Mouse (Mus musculus): ENCODE measurements around the gene Igsf9. TPM values are rescaled to one million over a fixed set of nuclear protein-coding genes. Genes with fewer than 3 reads are reported as not detected.

Igsf9 gene
- total RNA-seq, 2 experiments from 2014 or later = 0.10 TPM; not detected in 1

GRCm38 (mm10) chr1:172463387-172464333 is 17.9 kb upstream of the Igsf9 start:
- ATAC-seq (replicated peaks; ENCODE audit: poor library complexity) = peak; percentile 70

GRCm38 (mm10) chr1:172468301-172468877 is 13.2 kb upstream of the Igsf9 start:
- no peak for ATAC-seq (replicated peaks; ENCODE audit: poor library complexity)

- ATAC-seq (replicated peaks; ENCODE audit: poor library complexity) = no peak
Measured at GRCm38 (mm10) chr1:172469373-172469772, 12.2 kb upstream of the Igsf9 start.

GRCm38 (mm10) chr1:172469810-172470448 is 11.7 kb upstream of the Igsf9 start:
- ATAC-seq (replicated peaks; ENCODE audit: poor library complexity) = 0 out of 2 replicates have a peak, but pooled peaks have one; percentile 30

GRCm38 (mm10) chr1:172472909-172473308 is 8.7 kb upstream of the Igsf9 start:
- no peak for ATAC-seq (replicated peaks; ENCODE audit: poor library complexity)

- no peak for ATAC-seq (replicated peaks; ENCODE audit: poor library complexity)
Measured at GRCm38 (mm10) chr1:172474196-172474595, 7.4 kb upstream of the Igsf9 start.

GRCm38 (mm10) chr1:172475054-172475741 is 6.4 kb upstream of the Igsf9 start, which contains the start of gene Slamf9:
Gene Slamf9, plus strand, starts transcription at chr1:172475358.
- peak; percentile 91 for ATAC-seq (replicated peaks; ENCODE audit: poor library complexity)

GRCm38 (mm10) chr1:172478020-172478419 is 3.6 kb upstream of the Igsf9 start:
- ATAC-seq (replicated peaks; ENCODE audit: poor library complexity) = peak; percentile 49

- ATAC-seq (replicated peaks; ENCODE audit: poor library complexity) = no peak
Measured at GRCm38 (mm10) chr1:172480376-172480775, 1.2 kb upstream of the Igsf9 start.

- ATAC-seq (replicated peaks; ENCODE audit: poor library complexity) = peak; percentile 16
Measured at GRCm38 (mm10) chr1:172481111-172481510, 477 bp upstream of the Igsf9 start.

GRCm38 (mm10) chr1:172482518-172483360 is 1.2 kb downstream of the Igsf9 start:
- no peak for ATAC-seq (replicated peaks; ENCODE audit: poor library complexity)

- ATAC-seq (replicated peaks; ENCODE audit: poor library complexity) = no peak
Measured at GRCm38 (mm10) chr1:172483361-172483660, 1.7 kb downstream of the Igsf9 start.

- no peak for ATAC-seq (replicated peaks; ENCODE audit: poor library complexity)
Measured at GRCm38 (mm10) chr1:172484236-172484635, 2.6 kb downstream of the Igsf9 start.

GRCm38 (mm10) chr1:172484671-172485070 is 3.1 kb downstream of the Igsf9 start:
- ATAC-seq (replicated peaks; ENCODE audit: poor library complexity) = no peak

- ATAC-seq (replicated peaks; ENCODE audit: poor library complexity) = no peak
Measured at GRCm38 (mm10) chr1:172485821-172486220, 4.2 kb downstream of the Igsf9 start.

GRCm38 (mm10) chr1:172486236-172486635 is 4.6 kb downstream of the Igsf9 start:
- no peak for ATAC-seq (replicated peaks; ENCODE audit: poor library complexity)

- ATAC-seq (replicated peaks; ENCODE audit: poor library complexity) = no peak
Measured at GRCm38 (mm10) chr1:172486651-172487050, 5.1 kb downstream of the Igsf9 start.

GRCm38 (mm10) chr1:172487859-172488258 is 6.3 kb downstream of the Igsf9 start:
- no peak for ATAC-seq (replicated peaks; ENCODE audit: poor library complexity)

- no peak for ATAC-seq (replicated peaks; ENCODE audit: poor library complexity)
Measured at GRCm38 (mm10) chr1:172488831-172489230, 7.2 kb downstream of the Igsf9 start.

- no peak for ATAC-seq (replicated peaks; ENCODE audit: poor library complexity)
Measured at GRCm38 (mm10) chr1:172489585-172490250, 8.1 kb downstream of the Igsf9 start.
